Mouse (Mus musculus): Measurements from ENCODE around the gene Ubxn10. TPM values are rescaled to one million over a fixed set of nuclear protein-coding genes. Genes with fewer than 3 reads are reported as not detected.
A peak's percentile ranks its signal among the peaks of the same experiment; 100 is the strongest.

Ubxn10 gene
- total RNA-seq, 2 experiments from 2014 or later = 0.93 to 1.7 TPM

DNA sequence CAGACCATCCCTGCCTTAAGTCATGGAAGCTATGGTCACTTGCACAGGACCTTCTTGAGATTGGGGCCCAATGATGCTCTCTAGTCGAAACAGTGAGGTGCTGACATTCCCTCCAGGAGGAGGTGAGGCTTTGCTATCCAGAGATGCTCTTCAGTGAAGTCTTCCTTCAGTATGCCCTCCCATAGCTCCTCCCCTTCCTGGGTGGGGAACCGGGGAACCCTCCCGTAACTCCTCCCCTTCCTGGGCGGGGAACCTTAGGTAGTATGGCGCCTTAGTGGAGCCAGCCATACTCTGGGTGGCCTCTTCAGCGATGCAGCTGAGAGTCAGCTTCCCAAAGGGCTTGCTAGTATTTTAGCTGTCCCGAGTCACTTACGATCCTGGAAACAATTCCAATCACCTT is 30.3 kb downstream of the Ubxn10 start:
- intact Hi-C loops (cut with DNase I) = no loop called here
- no peak for DNase-seq

- intact Hi-C loops (cut with DNase I) = loop anchor here (5.0 kb wide), 2 partner anchors 142 to 197 kb away; no protein-coding TSS in a partner anchor
- no peak for DNase-seq
Observed at GRCm38 (mm10) chr4:138704169-138704568, 32.8 kb downstream of the Ubxn10 start.

DNA sequence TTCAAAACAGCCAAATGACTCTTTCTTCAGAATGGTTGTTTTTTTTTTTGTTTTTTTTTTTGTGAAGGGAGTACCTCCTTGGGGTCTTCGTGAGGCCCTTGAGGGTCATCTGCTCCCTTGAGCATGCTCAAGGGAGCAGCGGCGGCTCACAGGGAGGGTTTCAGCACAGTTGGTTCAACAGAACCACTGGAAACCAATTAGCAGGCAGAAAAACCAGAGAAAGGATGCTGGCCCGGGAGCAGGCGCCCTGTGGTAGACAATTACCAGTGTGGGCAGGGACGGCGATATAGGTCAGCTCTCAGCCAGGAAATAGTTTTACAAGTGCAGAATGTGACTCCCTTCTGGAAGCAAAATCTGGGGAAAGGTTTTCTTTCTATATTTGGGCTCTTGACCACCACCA is 33.4 kb downstream of the Ubxn10 start:
- no peak for DNase-seq
- intact Hi-C loops (cut with DNase I) = loop anchor here (5.0 kb wide), 2 partner anchors 141 to 196 kb away; no protein-coding TSS in a partner anchor

- intact Hi-C loops (cut with DNase I) = loop anchor here (5.0 kb wide), 2 partner anchors 140 to 195 kb away; no protein-coding TSS in a partner anchor
- DNase-seq = no peak
Observed at GRCm38 (mm10) chr4:138702528-138702927, 34.4 kb downstream of the Ubxn10 start.

- no peak for DNase-seq
- intact Hi-C loops (cut with DNase I) = loop anchor here (5.0 kb wide), 2 partner anchors 140 to 195 kb away; no protein-coding TSS in a partner anchor
Observed at GRCm38 (mm10) chr4:138702031-138702430, 34.9 kb downstream of the Ubxn10 start.

DNA sequence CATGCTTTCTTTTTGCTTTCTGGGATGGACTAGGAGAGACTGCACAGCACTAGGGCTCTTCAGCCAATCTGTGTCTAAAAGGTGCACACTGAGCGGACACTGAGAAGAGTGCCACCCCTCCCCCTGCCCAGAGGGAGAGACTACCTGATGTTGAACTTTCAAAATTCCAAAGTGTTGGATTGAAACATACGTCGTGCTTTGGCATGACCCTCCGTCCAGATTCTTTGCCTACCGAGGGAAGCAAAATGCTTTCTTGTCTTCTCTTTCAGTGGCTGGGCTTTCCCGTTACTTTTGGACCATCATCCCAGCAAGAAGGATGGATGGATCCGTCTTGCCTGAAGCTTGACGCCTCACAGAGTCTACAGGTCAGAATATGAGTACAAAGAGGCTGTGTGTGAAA is 35.9 kb downstream of the Ubxn10 start:
- intact Hi-C loops (cut with DNase I) = loop anchor here (5.0 kb wide), 2 partner anchors 139 to 194 kb away; no protein-coding TSS in a partner anchor
- no peak for DNase-seq

- DNase-seq = peak; percentile 45 to 71
- intact Hi-C loops (cut with DNase I) = loop anchor here (1.0 to 5.0 kb wide), 3 partner anchors 138 to 253 kb away; no protein-coding TSS in a partner anchor
Observed at GRCm38 (mm10) chr4:138700184-138700982, 36.6 kb downstream of the Ubxn10 start.

GRCm38 (mm10) chr4:138698296-138698695 is 38.7 kb downstream of the Ubxn10 start:
- intact Hi-C loops (cut with DNase I) = no loop called here
- DNase-seq = no peak

- no peak for DNase-seq
- intact Hi-C loops (cut with DNase I) = no loop called here
Observed at GRCm38 (mm10) chr4:138697166-138697860, 39.7 kb downstream of the Ubxn10 start.

GRCm38 (mm10) chr4:138696720-138697119 is 40.2 kb downstream of the Ubxn10 start:
- intact Hi-C loops (cut with DNase I) = no loop called here
- DNase-seq = no peak

GRCm38 (mm10) chr4:138693043-138693692 is 43.8 kb downstream of the Ubxn10 start:
- DNase-seq = no peak
- intact Hi-C loops (cut with DNase I) = no loop called here

GRCm38 (mm10) chr4:138691443-138692181 is 45.4 kb downstream of the Ubxn10 start:
- intact Hi-C loops (cut with DNase I) = no loop called here
- DNase-seq = no peak

GRCm38 (mm10) chr4:138690561-138690960 is 46.4 kb downstream of the Ubxn10 start:
- intact Hi-C loops (cut with DNase I) = no loop called here

DNA sequence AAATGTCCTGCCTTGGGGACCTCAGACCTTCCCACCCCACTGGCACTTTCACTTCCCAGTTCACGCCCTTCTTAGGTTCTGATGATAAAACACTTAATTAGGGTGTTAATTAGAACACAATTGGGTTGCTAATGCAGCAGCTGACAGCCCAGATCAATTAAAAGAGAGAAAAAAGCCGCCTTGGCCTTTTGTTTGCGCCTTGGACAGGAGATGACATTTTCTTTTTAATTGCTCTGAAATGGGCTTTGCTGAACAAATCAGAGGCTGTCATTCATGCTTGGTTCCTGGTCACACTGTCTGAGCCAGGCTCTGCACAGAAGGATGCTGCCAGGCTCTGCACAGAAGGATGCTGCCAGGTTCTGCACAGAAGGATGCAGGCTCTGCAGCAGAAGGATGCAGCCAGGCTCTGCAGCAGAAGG is 47.9 kb downstream of the Ubxn10 start:
- no peak for DNase-seq
- intact Hi-C loops (cut with DNase I) = no loop called here

More at GRCm38 (mm10) chr4:138690561-138690960, 46.4 kb downstream of the Ubxn10 start:
- no peak for DNase-seq

DNA sequence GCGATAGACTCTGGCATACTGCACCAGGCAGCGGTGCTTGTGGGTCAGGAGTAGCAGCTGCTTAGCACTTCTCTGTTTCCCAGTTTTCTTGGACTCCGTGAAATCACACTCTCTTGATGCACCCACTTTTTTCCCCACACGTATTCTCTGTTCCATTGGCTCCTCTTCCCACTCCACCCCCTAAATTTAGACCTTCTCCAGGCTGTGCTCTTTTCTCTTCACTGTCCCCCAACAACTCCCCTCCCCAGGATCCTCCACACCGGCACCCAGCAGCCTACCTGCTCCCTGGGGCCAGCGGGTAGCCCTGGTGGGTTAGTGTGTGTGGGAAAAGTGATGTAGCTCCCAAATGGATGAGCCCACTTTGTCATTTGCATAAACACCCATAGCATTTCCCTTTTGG is 51.2 kb downstream of the Ubxn10 start:
- DNase-seq = no peak
- intact Hi-C loops (cut with DNase I) = no loop called here

DNA sequence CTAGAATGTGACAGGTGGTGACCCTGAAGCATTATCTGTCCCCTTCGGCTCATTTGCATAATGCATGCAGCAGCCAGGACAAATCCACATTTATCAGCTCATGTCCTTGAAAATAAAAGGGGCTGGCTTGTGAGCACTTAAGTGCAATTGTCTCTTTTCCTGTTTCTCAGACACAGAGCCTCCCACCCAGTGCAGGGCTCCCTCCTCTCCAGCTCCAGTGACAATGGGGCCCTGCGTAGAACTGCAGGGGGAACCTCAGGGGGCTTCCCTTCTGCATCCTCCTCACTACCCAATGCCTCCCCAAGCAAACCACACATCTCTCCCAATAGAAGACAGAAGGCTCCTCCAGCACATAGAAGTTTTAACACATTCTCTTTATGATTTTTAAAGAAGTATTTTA is 54.2 kb downstream of the Ubxn10 start:
- intact Hi-C loops (cut with DNase I) = no loop called here
- DNase-seq = no peak

DNA sequence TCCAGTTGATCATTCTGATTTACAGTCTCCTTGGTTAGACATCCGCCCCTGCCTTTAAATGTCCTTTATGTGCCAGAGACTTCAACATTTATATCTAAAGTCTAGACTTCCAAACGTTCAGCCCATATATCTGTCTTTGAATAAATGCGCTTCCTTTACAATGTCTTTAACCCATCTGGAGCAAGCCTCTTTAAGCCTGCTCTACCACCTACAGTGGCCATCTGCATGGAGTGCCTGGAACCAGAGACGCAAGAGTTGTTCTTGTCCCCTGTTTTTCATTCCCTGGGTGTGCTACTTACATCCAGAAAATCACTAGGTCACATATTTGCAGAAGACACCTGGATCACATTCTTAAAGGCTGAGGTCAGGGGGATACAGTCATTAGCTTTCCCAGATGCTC is 56.8 kb downstream of the Ubxn10 start:
- intact Hi-C loops (cut with DNase I) = no loop called here
- DNase-seq = no peak

GRCm38 (mm10) chr4:138677579-138677978 is 59.4 kb downstream of the Ubxn10 start:
- DNase-seq = no peak
- intact Hi-C loops (cut with DNase I) = no loop called here

- intact Hi-C loops (cut with DNase I) = no loop called here
- peak; percentile 9 to 25 for DNase-seq
Observed at GRCm38 (mm10) chr4:138676480-138676879, 60.5 kb downstream of the Ubxn10 start.

DNA sequence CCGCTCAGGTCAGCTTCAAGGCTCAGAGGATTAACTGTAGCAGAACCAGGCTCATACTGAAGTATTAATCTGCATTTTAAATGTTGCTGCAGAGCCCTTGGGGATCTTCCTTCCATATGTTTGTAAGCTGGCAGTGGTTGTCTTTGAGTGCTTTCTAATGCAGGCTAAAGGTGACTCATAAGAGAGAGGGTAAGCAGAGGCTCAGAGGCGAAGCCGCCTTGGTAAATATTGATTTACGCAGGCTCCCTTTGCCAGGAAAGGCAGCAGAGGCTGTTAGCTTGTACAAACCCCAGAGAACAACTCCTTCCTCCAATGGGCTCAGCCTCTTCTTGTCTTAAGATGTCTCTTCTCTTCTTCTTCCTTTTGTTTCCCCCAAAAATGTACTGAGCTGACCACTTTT is 64.8 kb downstream of the Ubxn10 start:
- intact Hi-C loops (cut with DNase I) = no loop called here
- no peak for DNase-seq

All from heart, postnatal 14 days (tissue).